Mouse (Mus musculus): ENCODE measurements around the gene Ilk. TPM values are rescaled to one million over a fixed set of nuclear protein-coding genes. Genes with fewer than 3 reads are reported as not detected.
"Not testable (repeated sequence)": the region's sequence is repeated elsewhere in the genome, so short reads cannot be mapped to it uniquely, and the experiment has no call there.

The Ilk gene
- polyA plus RNA-seq, 1 experiment = 90.9 TPM

- Histone ChIP-seq H3K9me3 (replicated peaks; ENCODE audit: control insufficient read depth, insufficient read depth, low read length, poor library complexity, severe bottlenecking) (no peaks in the 10 kb centered on the region), H3K4me1 (ENCODE audit: control insufficient read depth, insufficient read depth, low read length) (no peaks in the 10 kb centered on the region), H3K27ac (ENCODE audit: insufficient read depth, low read length) (no peak overlapping the region), H3K9ac (ENCODE audit: low read depth, poor library complexity, severe bottlenecking) (no peak overlapping the region), H3K4me3 (ENCODE audit: low read depth, low read length) (no peak overlapping the region), H3K36me3 (ENCODE audit: control insufficient read depth, insufficient read depth, low read length, poor library complexity, severe bottlenecking) (no peaks in the 10 kb centered on the region), H3K27me3 (ENCODE audit: control insufficient read depth, insufficient read depth, low read length, poor library complexity, severe bottlenecking) (no peaks in the 10 kb centered on the region)
- TF ChIP-seq CTCF (IDR thresholded peaks at IDR 0.05; ENCODE audit: low read depth, low read length) = no peak
Observed at GRCm38 (mm10) chr7:105721916-105722315, 14.5 kb upstream of the Ilk start.

- no peak overlapping the region for H3K4me3 ChIP-seq (ENCODE audit: low read depth, low read length)
- TF ChIP-seq CTCF (IDR thresholded peaks at IDR 0.05; ENCODE audit: low read depth, low read length) (no peak), EP300 (IDR thresholded peaks at IDR 0.05; ENCODE audit: insufficient read depth, low read depth, low read length) (no peak), POLR2A (IDR thresholded peaks at IDR 0.05; ENCODE audit: insufficient read depth, low read length) (no peak)
Observed at GRCm38 (mm10) chr7:105726144-105726979, 10.0 kb upstream of the Ilk start.

GRCm38 (mm10) chr7:105726980-105727325, 9.4 kb upstream of the Ilk start:
- Histone ChIP-seq H3K9ac (ENCODE audit: low read depth, poor library complexity, severe bottlenecking) (no peak overlapping the region), H3K4me1 (ENCODE audit: control insufficient read depth, insufficient read depth, low read length) (no peaks in the 10 kb centered on the region), H3K36me3 (ENCODE audit: control insufficient read depth, insufficient read depth, low read length, poor library complexity, severe bottlenecking) (peaks cover 12% of the 10 kb centered on the region), H3K27ac (ENCODE audit: insufficient read depth, low read length) (no peak overlapping the region), H3K9me3 (replicated peaks; ENCODE audit: control insufficient read depth, insufficient read depth, low read length, poor library complexity, severe bottlenecking) (no peaks in the 10 kb centered on the region), H3K4me3 (ENCODE audit: low read depth, low read length) (no peak overlapping the region), H3K27me3 (ENCODE audit: control insufficient read depth, insufficient read depth, low read length, poor library complexity, severe bottlenecking) (no peaks in the 10 kb centered on the region)
- no peak for TF ChIP-seq POLR2A (IDR thresholded peaks at IDR 0.05; ENCODE audit: insufficient read depth, low read length)
- no peak for TF ChIP-seq CTCF (IDR thresholded peaks at IDR 0.05; ENCODE audit: low read depth, low read length)
- TF ChIP-seq EP300 (IDR thresholded peaks at IDR 0.05; ENCODE audit: insufficient read depth, low read depth, low read length) = no peak

More at GRCm38 (mm10) chr7:105726144-105726979, 10.0 kb upstream of the Ilk start:
- H3K36me3 ChIP-seq (ENCODE audit: control insufficient read depth, insufficient read depth, low read length, poor library complexity, severe bottlenecking) = peaks cover 8% of the 10 kb centered on the region
- H3K9me3 ChIP-seq (replicated peaks; ENCODE audit: control insufficient read depth, insufficient read depth, low read length, poor library complexity, severe bottlenecking) = no peaks in the 10 kb centered on the region
- H3K4me1 ChIP-seq (ENCODE audit: control insufficient read depth, insufficient read depth, low read length) = no peaks in the 10 kb centered on the region
- no peak overlapping the region for H3K9ac ChIP-seq (ENCODE audit: low read depth, poor library complexity, severe bottlenecking)
- no peaks in the 10 kb centered on the region for H3K27me3 ChIP-seq (ENCODE audit: control insufficient read depth, insufficient read depth, low read length, poor library complexity, severe bottlenecking)
- no peak overlapping the region for H3K27ac ChIP-seq (ENCODE audit: insufficient read depth, low read length)

- TF ChIP-seq CTCF (IDR thresholded peaks at IDR 0.05; ENCODE audit: low read depth, low read length) (no peak), POLR2A (IDR thresholded peaks at IDR 0.05; ENCODE audit: insufficient read depth, low read length) (no peak), EP300 (IDR thresholded peaks at IDR 0.05; ENCODE audit: insufficient read depth, low read depth, low read length) (no peak)
- H3K36me3 ChIP-seq (ENCODE audit: control insufficient read depth, insufficient read depth, low read length, poor library complexity, severe bottlenecking) = peaks cover 31% of the 10 kb centered on the region
- H3K4me3 ChIP-seq (ENCODE audit: low read depth, low read length) = no peak overlapping the region
- no peaks in the 10 kb centered on the region for H3K9me3 ChIP-seq (replicated peaks; ENCODE audit: control insufficient read depth, insufficient read depth, low read length, poor library complexity, severe bottlenecking)
- H3K27me3 ChIP-seq (ENCODE audit: control insufficient read depth, insufficient read depth, low read length, poor library complexity, severe bottlenecking) = no peaks in the 10 kb centered on the region
- no peak overlapping the region for H3K9ac ChIP-seq (ENCODE audit: low read depth, poor library complexity, severe bottlenecking)
- H3K27ac ChIP-seq (ENCODE audit: insufficient read depth, low read length) = no peak overlapping the region
- H3K4me1 ChIP-seq (ENCODE audit: control insufficient read depth, insufficient read depth, low read length) = no peaks in the 10 kb centered on the region
Observed at GRCm38 (mm10) chr7:105728701-105729428, 7.5 kb upstream of the Ilk start.

GRCm38 (mm10) chr7:105733836-105734235, 2.6 kb upstream of the Ilk start:
- Histone ChIP-seq H3K4me1 (ENCODE audit: control insufficient read depth, insufficient read depth, low read length) (no peaks in the 10 kb centered on the region), H3K9me3 (replicated peaks; ENCODE audit: control insufficient read depth, insufficient read depth, low read length, poor library complexity, severe bottlenecking) (no peaks in the 10 kb centered on the region), H3K4me3 (ENCODE audit: low read depth, low read length) (no peak overlapping the region), H3K36me3 (ENCODE audit: control insufficient read depth, insufficient read depth, low read length, poor library complexity, severe bottlenecking) (peaks cover 42% of the 10 kb centered on the region), H3K9ac (ENCODE audit: low read depth, poor library complexity, severe bottlenecking) (no peak overlapping the region), H3K27ac (ENCODE audit: insufficient read depth, low read length) (no peak overlapping the region), H3K27me3 (ENCODE audit: control insufficient read depth, insufficient read depth, low read length, poor library complexity, severe bottlenecking) (no peaks in the 10 kb centered on the region)
- no peak for TF ChIP-seq EP300 (IDR thresholded peaks at IDR 0.05; ENCODE audit: insufficient read depth, low read depth, low read length)
- TF ChIP-seq POLR2A (IDR thresholded peaks at IDR 0.05; ENCODE audit: insufficient read depth, low read length) = no peak
- TF ChIP-seq CTCF (IDR thresholded peaks at IDR 0.05; ENCODE audit: low read depth, low read length) = no peak

- Histone ChIP-seq H3K4me3 (ENCODE audit: low read depth, low read length) (no peak overlapping the region), H3K9me3 (replicated peaks; ENCODE audit: control insufficient read depth, insufficient read depth, low read length, poor library complexity, severe bottlenecking) (no peaks in the 10 kb centered on the region), H3K4me1 (ENCODE audit: control insufficient read depth, insufficient read depth, low read length) (no peaks in the 10 kb centered on the region), H3K27me3 (ENCODE audit: control insufficient read depth, insufficient read depth, low read length, poor library complexity, severe bottlenecking) (no peaks in the 10 kb centered on the region), H3K27ac (ENCODE audit: insufficient read depth, low read length) (no peak overlapping the region), H3K36me3 (ENCODE audit: control insufficient read depth, insufficient read depth, low read length, poor library complexity, severe bottlenecking) (peaks cover 37% of the 10 kb centered on the region), H3K9ac (ENCODE audit: low read depth, poor library complexity, severe bottlenecking) (peak overlapping the region; percentile 95; the same call in 1 of the 2 replicates)
- TF ChIP-seq CTCF (IDR thresholded peaks at IDR 0.05; ENCODE audit: low read depth, low read length) (no peak), POLR2A (IDR thresholded peaks at IDR 0.05; ENCODE audit: insufficient read depth, low read length) (no peak), EP300 (IDR thresholded peaks at IDR 0.05; ENCODE audit: insufficient read depth, low read depth, low read length) (no peak)
Observed at GRCm38 (mm10) chr7:105734826-105735225, 1.6 kb upstream of the Ilk start.

GRCm38 (mm10) chr7:105735464-105735863, 928 bp upstream of the Ilk start:
- H3K27me3 ChIP-seq (ENCODE audit: control insufficient read depth, insufficient read depth, low read length, poor library complexity, severe bottlenecking); H3K4me1 ChIP-seq (ENCODE audit: control insufficient read depth, insufficient read depth, low read length); H3K9me3 ChIP-seq (replicated peaks; ENCODE audit: control insufficient read depth, insufficient read depth, low read length, poor library complexity, severe bottlenecking); H3K27ac ChIP-seq (ENCODE audit: insufficient read depth, low read length): not testable (repeated sequence)
- peak overlapping the region; percentile 95 for H3K9ac ChIP-seq (ENCODE audit: low read depth, poor library complexity, severe bottlenecking)
- H3K36me3 ChIP-seq (ENCODE audit: control insufficient read depth, insufficient read depth, low read length, poor library complexity, severe bottlenecking) = peaks cover 35% of the 10 kb centered on the region
- H3K4me3 ChIP-seq (ENCODE audit: low read depth, low read length) = peak overlapping the region; percentile 75
